ENCODE assay signal across 24 mouse cellular contexts in the genomic region with DNA sequence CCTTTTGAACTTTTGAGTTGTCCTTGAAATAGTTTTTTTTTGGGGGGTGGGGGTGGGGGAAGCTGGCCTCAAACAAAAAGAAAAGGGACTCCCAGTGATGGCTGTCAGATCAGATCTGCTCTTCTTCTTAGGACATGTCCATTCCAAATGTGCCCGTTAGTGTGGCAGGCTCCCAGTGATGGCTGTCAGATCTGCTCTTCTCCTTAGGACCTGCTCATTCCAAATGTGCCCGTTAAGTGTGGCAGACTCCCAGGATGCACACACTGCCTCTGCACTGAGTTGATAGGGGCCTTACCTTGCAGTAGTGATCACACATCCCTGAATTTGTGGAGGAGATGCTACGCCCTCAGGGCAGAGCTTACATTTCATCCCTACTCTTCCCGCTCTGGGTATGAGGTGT. TPM values are rescaled to one million over a fixed set of nuclear protein-coding genes. Genes with fewer than 3 reads are reported as not detected.
DNase-seq lines count a peak whose midpoint lies in the region; ATAC-seq and TF ChIP-seq lines count a peak whose summit lies in the region.
"Had no signal": no experiment of that assay in that cellular context is flagged by ENCODE, and none has a peak within 500 bp of the region (broad histone marks: within the 10 kb centered on the region; RNA-seq: fewer than 3 reads in every experiment).

No protein-coding gene starts in this region.

- H3K4me2 ChIP-seq in lung, postnatal 0 days (replicated peaks; ENCODE audit: low read depth, low read length): no peak overlapping the region
- peak overlapping the region; percentile 39 for H3K4me2 ChIP-seq in myocyte (ENCODE audit: low read depth)
- H3K4me2 ChIP-seq: embryonic facial prominence, embryonic 12.5 days; forebrain, embryonic 13.5 days; forebrain, embryonic 15.5 days had no signal

- no peak overlapping the region for H3ac ChIP-seq in myocyte (ENCODE audit: control insufficient read depth, insufficient read length)

- no peaks in the 10 kb centered on the region for H3K79me2 ChIP-seq in myocyte (ENCODE audit: control insufficient read depth, insufficient read depth)

- TF ChIP-seq POLR2A in cerebellum, adult 2 months (IDR thresholded peaks at IDR 0.05; ENCODE audit: borderline replicate concordance, insufficient read depth, low read length): no peak
- no peak for TF ChIP-seq POLR2A in myocyte (IDR thresholded peaks at IDR 0.05; ENCODE audit: insufficient read length, low read depth)

- no peak for TF ChIP-seq EP300 in lung, postnatal 0 days (IDR thresholded peaks at IDR 0.05)

- WGBS in cerebellum, adult 2 months: 47% methylated on average over 4 of the region's 4 CpGs
- WGBS in lung, postnatal 0 days: 80% methylated on average over 4 of the region's 4 CpGs

- no peaks in the 10 kb centered on the region for H3K9me3 ChIP-seq in lung, postnatal 0 days (ENCODE audit: low read length)
- H3K9me3 ChIP-seq: embryonic facial prominence, embryonic 10.5 days; embryonic facial prominence, embryonic 12.5 days; forebrain, embryonic 13.5 days; forebrain, embryonic 15.5 days; G1E had no signal

- peak; percentile 36 to 56 for DNase-seq in cerebellum, postnatal 10 days
- DNase-seq in cerebellum, adult 2 months: no peak
- no peak for DNase-seq in lung, postnatal 0 days (ENCODE audit: low spot score)
- DNase-seq in lung, postnatal 14 days: no peak
- peak; percentile 5 for DNase-seq in 3T3-L1 (ENCODE audit: low read depth, low spot score)
- no peak for DNase-seq in ovary, postnatal 10 days (ENCODE audit: low spot score)
- DNase-seq: adrenal gland, adult 8-10 months; adrenal gland, postnatal 14 days; adrenal gland, postnatal 36 days; B cell, adult 2 months; cerebellum, adult 11 months; cerebellum, adult 18-20 months; cerebellum, adult 9-10 months had no signal

- TF ChIP-seq CTCF in cerebellum, adult 2 months (IDR thresholded peaks at IDR 0.05; ENCODE audit: borderline replicate concordance, insufficient read depth, low read depth, low read length): no peak
- no peak for TF ChIP-seq CTCF in lung, postnatal 0 days (IDR thresholded peaks at IDR 0.05)

- H3K9ac ChIP-seq in lung, postnatal 0 days (replicated peaks; ENCODE audit: low read depth): no peak overlapping the region
- H3K9ac ChIP-seq: embryonic facial prominence, embryonic 12.5 days; forebrain, embryonic 13.5 days; forebrain, embryonic 15.5 days; forebrain, postnatal 0 days had no signal

- H3K27me3 ChIP-seq in cerebellum, adult 2 months (ENCODE audit: control insufficient read depth, insufficient read depth, low read length): no peaks in the 10 kb centered on the region
- H3K27me3 ChIP-seq in lung, postnatal 0 days (replicated peaks; ENCODE audit: insufficient read depth, low read length): no peaks in the 10 kb centered on the region
- no peaks in the 10 kb centered on the region for H3K27me3 ChIP-seq in myocyte (ENCODE audit: control insufficient read depth, insufficient read depth, insufficient read length)
- H3K27me3 ChIP-seq: CH12.LX; embryonic facial prominence, embryonic 12.5 days; forebrain, embryonic 13.5 days; forebrain, embryonic 15.5 days; Patski had no signal

- no peak overlapping the region for H3K27ac ChIP-seq in cerebellum, adult 2 months (ENCODE audit: insufficient read depth, low read length)
- peak overlapping the region; percentile 6; the same call in 1 of the 2 replicates for H3K27ac ChIP-seq in lung, postnatal 0 days (ENCODE audit: low read length)
- H3K27ac ChIP-seq: embryonic facial prominence, embryonic 10.5 days; embryonic facial prominence, embryonic 12.5 days; forebrain, embryonic 13.5 days; forebrain, embryonic 15.5 days had no signal

- no peak for ATAC-seq in lung, postnatal 0 days
- ATAC-seq: activated CD4-positive, CD25-positive, alpha-beta regulatory T cell, adult 4 months; CD4-positive, CD25-positive, alpha-beta regulatory T cell, adult 4 months; forebrain, embryonic 13.5 days; forebrain, embryonic 15.5 days; Patski had no signal

- H3K4me3 ChIP-seq in cerebellum, adult 2 months (replicated peaks; ENCODE audit: insufficient read depth, low read depth, low read length): no peak overlapping the region
- no peak overlapping the region for H3K4me3 ChIP-seq in lung, postnatal 0 days (ENCODE audit: low read depth, low read length)
- H3K4me3 ChIP-seq in myocyte: no peak overlapping the region
- H3K4me3 ChIP-seq: embryonic facial prominence, embryonic 10.5 days; embryonic facial prominence, embryonic 12.5 days; forebrain, embryonic 13.5 days; forebrain, embryonic 15.5 days had no signal

- H3K4me1 ChIP-seq in cerebellum, adult 2 months (ENCODE audit: control insufficient read depth, insufficient read depth, low read length): no peaks in the 10 kb centered on the region
- peaks cover 6% of the 10 kb centered on the region; the same call in 1 of the 2 replicates for H3K4me1 ChIP-seq in lung, postnatal 0 days (ENCODE audit: insufficient read depth, low read depth, low read length)
- H3K4me1 ChIP-seq: embryonic facial prominence, embryonic 12.5 days; forebrain, embryonic 13.5 days had no signal

- H3K36me3 ChIP-seq in lung, postnatal 0 days (ENCODE audit: insufficient read depth, low read length): no peaks in the 10 kb centered on the region
- no peaks in the 10 kb centered on the region for H3K36me3 ChIP-seq in myocyte (ENCODE audit: control insufficient read depth, insufficient read depth)
- H3K36me3 ChIP-seq: embryonic facial prominence, embryonic 10.5 days; embryonic facial prominence, embryonic 12.5 days; forebrain, embryonic 15.5 days; G1E had no signal

TF ChIP-seq in myocyte, 11 proteins besides CTCF, POLR2A, EP300 and RAD21:
- TF ChIP-seq SRF (IDR thresholded peaks at IDR 0.05; ENCODE audit: control insufficient read depth, insufficient read length, low read depth) (no peak), REST (IDR thresholded peaks at IDR 0.05; ENCODE audit: insufficient read depth, insufficient read length) (no peak), E2F4 (IDR thresholded peaks at IDR 0.05; ENCODE audit: insufficient read depth) (no peak), MYOD1 (IDR thresholded peaks at IDR 0.05; ENCODE audit: control insufficient read depth in 1 of 3, insufficient read length in 2 of 3, low read depth in 2 of 3) (no peak), TCF12 (IDR thresholded peaks at IDR 0.05; ENCODE audit: insufficient read depth, poor library complexity, severe bottlenecking) (no peak), CEBPB (IDR thresholded peaks at IDR 0.05; ENCODE audit: insufficient read depth, poor library complexity, severe bottlenecking) (no peak), POLR2AphosphoS2 (IDR thresholded peaks at IDR 0.05; ENCODE audit: insufficient read length, low read depth) (no peak), MAX (IDR thresholded peaks at IDR 0.05; ENCODE audit: low read depth) (no peak), USF1 (IDR thresholded peaks at IDR 0.05; ENCODE audit: low read depth) (no peak), MYOG (IDR thresholded peaks at IDR 0.05; ENCODE audit: control insufficient read depth in 1 of 3, insufficient read depth in 1 of 3, insufficient read length in 2 of 3, low read depth in 2 of 3) (no peak), TCF3 (IDR thresholded peaks at IDR 0.05; ENCODE audit: insufficient read length, low read depth) (no peak)

RNA-seq across cellular contexts. Expression of a gene that starts 32.2 kb away (rescaled TPM):
- 100 and 107 TPM in 2 replicates for polyA plus RNA-seq in cerebellum, adult 2 months (2012; rRNA removed)
- 76.5 and 80.8 TPM in 2 replicates for polyA plus RNA-seq in lung, postnatal 0 days (2015; fragmentation: Nextera tagmentation; extraction: Ambion mirVana)
- 38.5 TPM for polyA plus RNA-seq in myocyte (2012; fragmentation: generic; extraction: Trizol)

RNA-seq across cellular contexts. Expression of a gene that starts 32.3 kb away (rescaled TPM):
- 88.4 and 93.0 TPM in 2 replicates for polyA plus RNA-seq in cerebellum, adult 2 months (2012; rRNA removed)
- 4.9 and 6.4 TPM in 2 replicates for polyA plus RNA-seq in lung, postnatal 0 days (2015; fragmentation: Nextera tagmentation; extraction: Ambion mirVana)
- 36.2 TPM for polyA plus RNA-seq in myocyte (2012; fragmentation: generic; extraction: Trizol)

RNA-seq across cellular contexts. Expression of a gene that starts 45.8 kb away (rescaled TPM):
- 3.4 and 4.7 TPM in 2 replicates for polyA plus RNA-seq in cerebellum, adult 2 months (2012; rRNA removed)
- polyA plus RNA-seq in lung, postnatal 0 days (2015; fragmentation: Nextera tagmentation; extraction: Ambion mirVana): 23.3 and 26.8 TPM in 2 replicates
- 0.74 TPM for polyA plus RNA-seq in myocyte (2012; fragmentation: generic; extraction: Trizol)
- polyA plus RNA-seq: G1E had no signal

Comparison
In these comparisons a context has a peak if more than half of its experiments do, and no peak if none do; other contexts are left out.
1. DNase-seq: peak in cerebellum, postnatal 10 days (2 of 2) and 3T3-L1 (single experiment); none in cerebellum, adult 2 months (0 of 2), lung, postnatal 0 days (single experiment), lung, postnatal 14 days (single experiment) and ovary, postnatal 10 days (single experiment).